Mouse (Mus musculus): Measurements from ENCODE around the gene Bcat2.
"Not testable (repeated sequence)": the region's sequence is repeated elsewhere in the genome, so short reads cannot be mapped to it uniquely, and the experiment has no call there.

Gene Bcat2

GRCm38 (mm10) chr7:45570103-45570741 lies at the start of gene Bcat2:
Gene Bcat2 (plus strand): TSS chr7:45570153.
- peak; percentile 81 for DNase-seq

GRCm38 (mm10) chr7:45520605-45521004 lies 49.3 kb upstream of the Bcat2 start:
- DNase-seq: no peak

- peak; percentile 90 for DNase-seq
Observed at GRCm38 (mm10) chr7:45521728-45522184, 48.2 kb upstream of the Bcat2 start.

DNA sequence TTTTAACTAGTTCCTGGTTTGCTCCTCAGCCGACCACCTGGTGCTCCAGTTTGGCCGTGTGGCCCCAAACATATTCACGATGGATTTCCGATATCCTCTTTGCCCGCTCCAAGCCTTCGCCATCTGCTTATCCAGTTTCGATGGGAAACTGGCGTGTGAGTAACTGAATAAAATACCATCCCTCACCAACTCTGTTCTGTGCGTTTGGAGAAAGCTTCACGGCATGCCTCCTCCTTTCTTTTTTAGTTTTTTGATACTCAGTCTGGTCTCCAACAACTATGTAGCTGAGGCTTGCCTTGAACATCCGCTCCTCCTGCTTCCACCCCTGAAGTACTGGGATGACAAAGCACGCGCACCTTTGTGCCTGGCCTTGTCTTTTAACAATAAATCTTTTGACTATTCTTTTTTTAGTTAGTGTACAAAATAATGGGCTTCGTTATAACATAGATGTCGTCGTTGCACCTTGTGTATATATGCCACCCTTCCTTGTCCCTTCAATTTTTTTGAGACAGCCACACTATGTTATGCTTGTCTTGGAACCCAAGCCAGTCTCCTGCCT lies 47.7 kb upstream of the Bcat2 start:
- no peak for DNase-seq

- no peak for DNase-seq
Observed at GRCm38 (mm10) chr7:45522957-45523676, 46.8 kb upstream of the Bcat2 start.

DNA sequence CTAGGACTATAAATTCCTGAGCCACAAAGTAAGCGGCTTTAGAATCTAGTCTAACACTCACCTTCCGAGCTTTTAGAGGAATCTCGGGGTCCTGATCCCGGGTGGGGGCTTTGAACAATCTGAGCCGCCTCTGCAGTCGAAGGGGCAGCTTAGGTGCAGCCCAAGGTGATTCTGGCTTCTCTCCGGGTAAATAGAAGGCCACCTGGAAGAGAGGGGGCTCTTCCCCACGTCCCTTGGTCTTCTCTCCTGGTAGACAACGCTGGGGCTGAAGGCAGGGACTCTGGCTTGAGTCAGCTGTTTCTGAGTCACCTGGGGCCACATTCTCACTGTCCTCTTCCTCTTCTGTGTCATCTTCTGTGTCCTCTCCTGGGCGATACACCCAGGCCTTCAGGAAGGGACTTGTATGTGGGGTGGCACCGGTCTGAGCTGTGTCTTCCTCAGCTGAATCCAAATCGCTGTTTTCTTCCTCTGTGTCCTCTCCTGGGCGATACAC lies 46.2 kb upstream of the Bcat2 start:
- DNase-seq: no peak

DNA sequence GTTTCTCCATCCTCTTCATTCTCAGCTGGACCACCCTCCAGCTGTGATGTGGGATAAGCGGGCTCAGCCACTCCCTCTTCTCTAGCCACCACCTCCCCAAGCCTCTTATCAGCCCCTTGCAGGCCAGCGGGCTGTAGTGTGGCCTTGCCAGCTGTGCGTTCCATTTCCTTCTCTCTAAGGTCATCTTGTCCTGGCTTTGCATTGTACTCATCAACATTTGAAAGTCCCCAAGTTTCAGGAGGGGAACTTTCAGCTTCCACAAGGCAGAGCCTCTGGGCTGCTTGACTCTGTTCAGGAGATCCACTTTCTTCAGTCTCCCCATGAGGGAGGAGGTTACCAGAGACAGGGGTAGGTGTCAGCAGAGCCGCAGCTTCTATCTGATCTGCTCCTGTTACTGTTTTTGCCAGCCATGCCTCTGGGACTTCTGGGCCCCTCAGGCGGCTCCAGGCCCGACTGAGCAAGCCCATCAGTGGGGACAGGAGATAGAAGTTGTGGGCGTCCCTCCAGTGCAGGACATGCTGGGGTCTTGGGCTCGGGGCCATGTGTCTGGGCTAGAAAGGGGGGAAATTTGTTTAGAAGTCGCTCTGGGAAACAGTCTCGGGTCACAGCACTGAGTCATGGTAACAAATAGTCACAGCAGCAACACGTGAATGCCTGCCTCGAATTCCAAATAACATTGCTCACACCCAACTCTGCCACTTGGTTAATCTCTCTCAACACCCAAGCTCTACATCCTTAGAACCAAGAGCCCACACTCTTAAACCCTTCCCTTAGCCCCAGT lies 44.9 kb upstream of the Bcat2 start:
- peak; percentile 52 for DNase-seq

DNA sequence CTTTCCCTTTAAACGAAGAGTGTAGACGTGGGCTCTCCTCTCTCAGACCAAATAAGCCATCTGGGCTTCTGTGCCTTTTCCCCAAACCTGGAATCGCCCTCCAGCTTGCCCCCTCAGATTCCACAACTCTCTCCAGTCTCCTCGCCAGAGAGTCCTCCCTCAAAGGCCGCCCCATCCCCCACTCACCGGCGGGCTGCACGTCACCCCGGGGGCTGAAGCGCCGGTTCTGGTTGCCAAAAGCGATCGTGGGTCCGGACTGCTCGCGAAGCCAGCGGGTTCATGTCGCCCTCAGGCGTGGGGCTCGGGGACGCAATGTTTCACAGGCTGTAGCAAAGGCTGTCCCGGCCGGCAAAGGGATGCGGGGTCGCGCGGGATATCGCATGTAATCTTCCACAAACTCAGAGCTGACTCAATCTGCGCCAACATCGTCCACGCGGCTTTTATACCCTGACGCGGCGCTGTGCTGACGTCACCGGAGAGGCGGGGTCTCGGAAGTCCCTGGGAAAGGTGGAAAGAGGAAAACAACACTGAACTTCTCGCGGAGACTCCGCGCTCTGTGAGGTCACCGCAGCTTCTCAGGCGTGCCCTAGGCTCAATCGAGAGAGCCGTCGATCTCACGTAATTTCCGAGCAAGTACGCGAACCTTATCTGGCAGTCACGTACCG lies 44.0 kb upstream of the Bcat2 start, which contains the start of the genes Ppp1r15a and Plekha4:
Gene Ppp1r15a, minus strand, starts transcription at position 460 of the 665 bp plus-strand sequence.
Gene Plekha4, plus strand, starts transcription at position 522 of the 665 bp plus-strand sequence.
- DNase-seq: peak; percentile 98

DNA sequence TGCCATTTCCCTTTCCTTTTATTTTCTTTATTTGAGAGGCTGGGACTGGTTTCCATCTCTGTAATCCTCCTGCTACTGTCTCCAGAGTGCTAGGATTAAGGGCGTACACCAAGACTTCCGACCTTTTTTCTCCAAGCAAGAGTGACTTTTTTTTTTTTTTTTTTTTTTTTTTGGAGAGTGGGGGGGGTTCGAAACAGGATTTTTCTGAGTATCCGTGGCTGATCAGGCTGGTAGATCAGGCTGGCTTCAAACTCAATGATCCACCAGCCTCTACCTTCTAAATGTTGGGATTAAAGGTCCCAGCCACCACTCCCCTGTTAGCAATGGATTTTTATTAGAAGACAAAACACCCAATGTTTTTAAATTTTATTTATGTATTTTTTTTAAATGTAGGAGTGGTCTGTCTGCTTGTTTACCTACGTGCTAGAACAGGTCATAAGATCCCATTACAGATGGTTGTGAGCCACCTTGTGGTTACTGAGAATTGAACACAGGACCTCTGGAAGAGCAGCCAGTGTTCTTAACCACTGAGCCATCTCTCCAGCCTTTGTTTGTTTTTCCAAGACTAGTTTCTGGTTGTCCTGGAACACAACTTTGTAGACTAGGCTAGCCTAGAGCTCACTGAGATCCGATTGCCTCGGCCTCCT lies 43.4 kb upstream of the Bcat2 start:
- no peak for DNase-seq

DNA sequence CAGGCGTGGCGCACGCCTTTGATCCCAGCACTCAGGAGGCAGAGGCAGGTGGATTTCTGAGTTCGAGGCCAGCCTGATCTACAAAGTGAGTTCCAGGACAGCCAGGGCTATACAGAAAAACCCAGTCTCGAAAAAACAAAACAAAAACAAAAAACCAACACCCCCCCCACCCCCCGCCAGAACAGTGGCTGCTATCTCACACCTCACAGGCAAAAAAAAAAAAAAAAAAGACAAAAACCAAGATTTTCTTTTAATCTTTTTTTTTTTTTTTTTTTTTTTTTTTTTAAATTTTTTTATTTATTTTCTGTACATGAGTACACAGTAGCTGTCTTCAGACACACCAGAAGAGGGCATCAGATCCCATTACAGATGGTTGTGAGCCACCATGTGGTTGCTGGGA lies 42.8 kb upstream of the Bcat2 start:
- not testable (repeated sequence) for DNase-seq

GRCm38 (mm10) chr7:45529461-45529860 lies 40.5 kb upstream of the Bcat2 start:
- no peak for DNase-seq

- no peak for DNase-seq
Observed at GRCm38 (mm10) chr7:45530643-45531042, 39.3 kb upstream of the Bcat2 start.

DNA sequence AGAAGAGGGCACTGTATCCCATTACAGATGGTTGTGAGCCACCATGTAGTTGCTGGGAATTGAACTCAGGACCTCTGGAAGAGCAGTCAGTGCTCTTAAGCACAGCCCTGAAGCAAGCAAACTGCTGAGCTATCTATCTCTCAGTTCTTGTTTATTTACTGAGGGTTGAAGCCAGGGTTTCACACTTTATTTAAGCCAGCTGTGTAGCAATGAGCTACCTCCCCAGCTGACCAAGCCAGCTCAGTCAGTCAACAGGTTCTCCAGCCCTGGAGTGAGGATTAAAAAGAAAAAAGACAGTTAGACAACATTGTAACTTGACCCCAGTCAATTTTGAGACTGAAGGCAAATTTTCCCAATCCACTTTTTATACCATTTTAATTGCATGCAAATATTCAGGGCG lies 34.3 kb upstream of the Bcat2 start:
- no peak for DNase-seq

- DNase-seq: no peak
Observed at GRCm38 (mm10) chr7:45537602-45538001, 32.4 kb upstream of the Bcat2 start.

DNA sequence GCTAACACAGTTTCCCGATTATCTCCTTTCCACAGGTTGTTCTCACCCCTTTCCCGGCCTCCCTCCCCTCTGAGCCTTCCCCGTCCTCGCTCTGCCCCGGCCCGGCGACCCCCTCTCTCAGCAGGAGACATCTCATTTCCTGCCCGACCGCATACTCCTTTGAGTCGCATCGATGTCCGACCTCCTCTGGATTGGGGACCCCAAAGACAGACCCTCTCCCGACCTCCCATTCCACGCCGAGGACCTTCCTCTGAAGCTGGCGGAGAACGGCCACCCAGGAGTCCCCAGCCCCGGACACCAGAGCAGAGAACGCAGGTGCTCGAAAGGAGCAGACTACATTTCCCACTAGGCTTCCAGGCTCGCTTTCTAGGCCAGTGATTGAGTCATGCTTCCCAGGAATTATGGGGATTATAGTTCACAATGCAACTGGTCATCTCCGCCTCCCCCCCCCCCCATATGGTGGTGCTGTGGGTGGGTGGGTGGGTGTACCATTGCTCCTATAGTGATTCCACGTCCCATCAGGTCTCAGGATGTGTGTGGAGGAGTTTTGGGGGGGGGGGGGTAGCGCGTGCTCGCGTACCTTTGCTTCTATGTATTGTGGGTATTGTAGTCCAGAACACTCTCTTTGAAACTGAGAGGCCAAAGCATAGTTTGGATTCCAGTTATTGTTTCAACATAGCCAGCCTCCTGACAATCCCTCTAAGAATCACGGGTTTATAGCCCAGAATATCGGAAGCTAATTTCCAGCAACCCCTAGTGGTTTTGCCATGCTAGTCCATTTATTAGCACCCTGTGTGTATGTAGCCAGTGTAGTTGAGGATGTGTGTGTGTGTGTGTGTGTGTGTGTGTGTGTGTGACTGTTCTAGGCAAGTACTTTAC lies 31.6 kb upstream of the Bcat2 start:
- DNase-seq: peak; percentile 67

DNA sequence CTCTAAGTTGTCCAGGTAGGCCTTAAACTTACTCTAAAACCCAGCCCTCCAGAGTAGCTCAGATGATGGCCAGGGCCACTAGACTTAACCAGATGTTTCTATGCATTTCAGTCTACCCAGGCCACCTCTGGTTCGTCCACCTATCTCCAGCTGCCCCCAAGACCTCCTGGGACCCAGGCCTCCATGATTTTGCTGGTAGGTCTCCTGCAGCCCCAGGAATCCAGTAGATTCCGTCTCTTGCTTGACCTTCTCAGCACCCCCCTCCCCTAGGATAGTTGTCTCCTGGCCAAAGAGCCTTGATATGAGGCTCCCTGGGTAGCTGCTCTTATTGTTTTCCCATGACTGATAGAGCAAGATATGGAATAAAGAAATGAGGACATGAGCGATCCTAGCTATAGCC lies 30.9 kb upstream of the Bcat2 start:
- DNase-seq: no peak

- peak; percentile 40 for DNase-seq
Observed at GRCm38 (mm10) chr7:45540213-45540612, 29.7 kb upstream of the Bcat2 start.

DNA sequence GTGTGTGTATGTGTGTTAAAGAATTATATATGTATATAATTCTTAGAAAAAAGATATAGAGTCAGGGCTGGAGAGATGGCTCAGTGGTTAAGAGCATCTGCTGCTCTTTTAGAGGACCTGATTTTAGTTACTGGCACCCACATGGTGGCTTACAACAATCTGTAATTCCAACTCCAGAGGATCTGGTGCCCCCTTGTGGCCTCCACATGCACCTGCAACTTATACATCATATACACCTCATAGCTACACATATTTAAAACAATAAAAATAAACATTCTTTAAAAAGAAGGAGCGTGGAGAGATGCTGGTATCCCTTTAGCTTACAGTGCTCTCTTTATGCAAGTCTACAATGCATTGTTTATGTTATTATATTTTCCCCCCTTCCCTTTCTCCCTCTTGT lies 25.4 kb upstream of the Bcat2 start:
- DNase-seq: no peak

DNA sequence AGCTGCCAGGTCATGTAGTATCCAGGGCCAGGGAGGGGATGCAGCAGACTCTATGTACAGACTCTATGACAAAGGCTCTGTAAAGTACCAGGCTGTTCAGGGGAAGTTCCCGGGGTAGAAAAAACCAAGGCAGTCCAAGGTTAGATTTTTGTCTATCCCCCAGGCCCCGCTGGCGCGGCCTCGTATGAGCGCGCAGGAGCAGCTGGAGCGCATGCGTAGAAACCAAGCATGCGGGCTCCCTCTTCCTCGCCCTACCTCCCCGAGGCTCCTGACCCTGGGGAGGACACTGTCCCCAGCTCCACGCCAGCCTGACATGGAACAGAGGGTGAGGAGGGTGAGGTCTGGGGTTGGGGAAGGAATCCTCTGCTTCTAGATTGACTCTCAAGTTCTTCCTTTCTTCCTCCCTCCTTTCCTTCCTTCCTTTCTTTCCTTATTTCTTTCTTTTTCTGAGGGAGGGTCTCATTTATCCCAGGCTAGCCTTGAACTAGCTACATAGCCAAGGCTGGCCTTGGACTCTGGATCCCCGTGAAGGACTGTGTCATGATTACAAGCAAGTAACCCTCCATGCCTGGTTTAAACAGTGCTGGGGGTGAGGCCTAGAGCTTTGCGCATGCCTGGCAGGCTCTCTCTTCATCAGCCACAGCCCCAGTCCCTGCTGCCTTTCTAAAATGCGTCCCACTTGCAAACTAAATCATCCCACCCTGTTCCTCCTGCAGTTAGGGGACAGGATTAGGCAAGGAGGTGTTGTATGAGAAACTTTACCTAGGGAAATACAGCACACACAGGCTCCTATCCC lies 20.1 kb upstream of the Bcat2 start:
- no peak for DNase-seq
